Mouse (Mus musculus): ENCODE data around the gene Cmss1. TPM values are rescaled to one million over a fixed set of nuclear protein-coding genes. Genes with fewer than 3 reads are reported as not detected.

Gene Cmss1
- polyA plus RNA-seq, 1 experiment from 2014 or later: 45.2 TPM

DNA sequence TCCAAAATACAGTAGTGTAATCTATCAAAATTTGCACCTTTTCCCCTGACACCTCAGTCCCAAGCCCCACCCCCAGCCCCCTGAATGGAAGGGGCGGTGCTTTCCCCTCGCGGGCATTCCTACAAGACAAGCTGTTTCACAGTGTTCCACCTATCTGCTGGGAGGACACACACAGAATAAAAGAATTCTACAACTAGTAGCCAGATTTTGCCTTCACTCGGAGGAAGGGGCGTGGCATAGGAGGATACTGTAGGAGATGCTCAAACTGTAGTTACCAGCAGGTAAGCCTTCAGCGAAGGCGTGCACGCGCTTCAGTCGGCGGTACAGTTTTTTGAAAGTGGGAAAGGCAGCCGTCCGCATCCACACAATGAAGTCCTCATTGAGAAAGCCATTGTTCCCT is 336.9 kb downstream of the Cmss1 start:
- Histone ChIP-seq H3K4me3 (replicated peaks) (no peak overlapping the region), H3K9ac (no peak overlapping the region), H3K27ac (no peak overlapping the region), H3K4me2 (replicated peaks) (no peak overlapping the region), H3K36me3 (no peaks in the 10 kb centered on the region), H3K27me3 (replicated peaks) (no peaks in the 10 kb centered on the region), H3K9me3 (no peaks in the 10 kb centered on the region), H3K4me1 (replicated peaks) (0 out of 2 replicates have a peak, but pooled peaks cover 2% of the 10 kb centered on the region)
- WGBS: 94% methylated on average over 13 of the region's 13 CpGs
- ATAC-seq: no peak

DNA sequence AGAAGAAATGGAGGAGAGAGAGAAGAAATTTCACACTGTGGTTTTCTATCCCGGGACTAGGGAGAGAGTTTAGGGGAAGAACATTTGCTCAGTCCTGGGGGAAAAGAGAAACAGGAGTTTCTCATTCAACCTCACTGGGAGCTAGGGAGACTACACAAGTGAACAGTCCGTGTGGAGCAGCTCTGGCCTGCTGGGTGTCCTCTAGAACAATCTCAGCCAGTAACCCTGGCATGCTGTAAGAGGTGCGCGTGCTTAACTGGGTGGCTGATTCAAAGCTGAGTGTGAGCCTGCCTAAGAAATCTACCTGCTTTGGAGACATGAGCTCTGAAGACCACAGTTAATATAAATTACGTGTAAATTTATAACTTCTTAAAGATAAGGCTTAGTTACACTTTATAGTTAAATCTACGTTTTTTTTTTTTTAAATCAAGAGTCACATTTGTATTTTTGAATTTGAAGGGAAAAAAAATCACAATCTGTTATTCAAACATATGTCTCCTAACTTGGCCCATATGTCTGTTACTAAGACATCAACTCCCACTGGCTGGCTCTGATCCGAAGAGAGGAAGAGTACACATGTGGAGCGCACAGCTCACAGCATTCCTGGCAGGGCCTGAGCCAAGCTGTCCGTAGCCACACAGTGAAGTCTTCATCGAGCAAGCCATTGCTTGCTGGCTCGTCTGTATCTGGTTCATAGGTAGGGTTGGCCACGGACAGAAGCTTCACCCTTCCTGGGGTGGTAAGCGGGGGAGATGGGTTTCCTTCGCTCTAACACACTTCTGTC is 338.4 kb downstream of the Cmss1 start:
- no peak for ATAC-seq
- Histone ChIP-seq H3K4me2 (replicated peaks) (no peak overlapping the region), H3K36me3 (no peaks in the 10 kb centered on the region), H3K4me1 (replicated peaks) (0 out of 2 replicates have a peak, but pooled peaks cover 2% of the 10 kb centered on the region), H3K27ac (no peak overlapping the region), H3K9ac (no peak overlapping the region), H3K9me3 (no peaks in the 10 kb centered on the region), H3K4me3 (replicated peaks) (no peak overlapping the region), H3K27me3 (replicated peaks) (no peaks in the 10 kb centered on the region)
- WGBS: 82% methylated on average over 14 of the region's 14 CpGs

DNA sequence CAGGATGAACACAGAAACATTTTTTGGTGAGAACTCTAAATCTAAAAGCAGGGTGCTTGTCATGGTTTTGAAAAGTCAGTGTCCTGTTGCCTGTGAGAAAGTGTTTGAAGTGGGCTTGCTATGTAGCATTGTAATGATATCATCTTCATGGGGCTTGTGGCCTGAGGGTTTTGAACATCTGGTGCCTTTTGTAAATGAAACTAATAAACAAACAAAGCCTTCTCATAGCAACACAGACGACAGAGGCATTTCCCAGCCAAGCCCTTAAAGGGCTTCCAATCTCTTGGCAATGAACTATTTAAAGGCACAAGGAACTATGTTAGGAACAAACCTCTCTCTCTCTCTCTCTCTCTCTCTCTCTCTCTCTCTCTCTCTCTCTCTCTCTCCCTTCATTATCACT is 339.6 kb downstream of the Cmss1 start:
- Histone ChIP-seq H3K4me2 (replicated peaks) (no peak overlapping the region), H3K4me3 (replicated peaks) (no peak overlapping the region), H3K4me1 (replicated peaks) (0 out of 2 replicates have a peak, but pooled peaks cover 2% of the 10 kb centered on the region), H3K27ac (0 out of 2 replicates have a peak overlapping the region, but pooled peaks have one; percentile 32), H3K27me3 (replicated peaks) (no peaks in the 10 kb centered on the region), H3K36me3 (no peaks in the 10 kb centered on the region), H3K9ac (no peak overlapping the region), H3K9me3 (no peaks in the 10 kb centered on the region)
- WGBS: 13% methylated on average over 1 of the region's 1 CpGs
- peak; percentile 61 for ATAC-seq

DNA sequence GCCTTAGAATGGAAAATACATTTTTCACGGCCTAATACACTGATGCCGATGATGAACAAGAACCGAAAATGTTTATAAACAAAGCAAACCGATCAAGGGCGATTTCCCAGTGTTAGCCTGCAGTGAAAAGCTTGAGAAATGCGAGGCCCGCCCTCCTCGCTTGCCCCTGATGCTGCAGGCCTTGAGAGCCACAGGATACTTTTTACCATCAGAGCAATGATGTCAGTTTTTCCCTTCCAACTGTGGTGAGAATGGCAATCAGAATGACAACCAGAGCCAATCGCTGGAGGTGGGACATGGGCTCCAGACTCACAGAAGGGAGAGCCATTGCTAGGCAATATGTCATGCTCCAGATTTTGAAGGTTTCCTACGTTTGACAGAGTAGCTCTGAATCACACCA is 346.5 kb downstream of the Cmss1 start:
- WGBS: 83% methylated on average over 10 of the region's 10 CpGs
- no peaks in the 10 kb centered on the region for H3K36me3 ChIP-seq
- H3K4me1 ChIP-seq (replicated peaks): no peaks in the 10 kb centered on the region
- no peaks in the 10 kb centered on the region for H3K27me3 ChIP-seq (replicated peaks)
- no peak overlapping the region for H3K4me2 ChIP-seq (replicated peaks)
- no peak overlapping the region for H3K9ac ChIP-seq
- no peaks in the 10 kb centered on the region for H3K9me3 ChIP-seq
- ATAC-seq: no peak
- H3K27ac ChIP-seq: no peak overlapping the region
- H3K4me3 ChIP-seq (replicated peaks): no peak overlapping the region

DNA sequence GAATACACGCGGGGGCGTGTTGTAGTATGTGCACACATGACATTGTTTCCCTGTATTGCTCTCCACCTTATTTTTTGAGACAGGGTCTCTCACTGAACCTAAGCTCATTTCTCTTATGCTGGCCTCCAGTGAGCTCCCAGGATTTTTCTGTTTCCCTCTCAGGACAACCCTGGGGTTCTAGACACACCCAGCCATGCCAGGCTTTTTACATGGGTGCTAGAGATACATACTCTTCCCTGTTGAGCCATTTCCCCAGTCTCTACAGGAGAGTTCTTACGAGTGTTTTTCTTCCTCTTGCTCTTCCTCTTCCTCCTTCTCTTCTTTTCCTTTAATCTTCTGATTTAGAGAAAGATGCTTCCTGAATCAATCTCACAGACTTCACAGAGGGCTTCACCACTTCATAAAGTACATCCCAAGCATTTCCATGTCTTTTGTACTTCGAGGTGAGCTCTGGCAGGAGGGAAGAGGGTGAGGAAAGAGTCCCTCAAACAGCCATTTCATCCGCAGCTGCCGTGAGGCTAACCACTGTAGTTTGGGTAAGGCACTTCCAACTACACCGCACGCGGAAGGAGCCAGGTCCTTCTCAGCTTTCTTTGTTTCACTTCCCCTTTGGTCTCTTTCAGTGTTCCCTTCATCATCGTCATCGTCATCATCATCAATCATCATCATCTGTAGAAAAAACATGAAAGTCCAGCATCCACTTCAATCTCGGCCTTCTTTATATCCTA is 347.1 kb downstream of the Cmss1 start:
- no peak for ATAC-seq
- Histone ChIP-seq H3K27me3 (replicated peaks) (no peaks in the 10 kb centered on the region), H3K36me3 (no peaks in the 10 kb centered on the region), H3K4me3 (replicated peaks) (no peak overlapping the region), H3K4me1 (replicated peaks) (no peaks in the 10 kb centered on the region), H3K9me3 (no peaks in the 10 kb centered on the region), H3K27ac (no peak overlapping the region), H3K9ac (no peak overlapping the region), H3K4me2 (replicated peaks) (no peak overlapping the region)
- 82% methylated on average over 13 of the region's 13 CpGs for WGBS

Other genes with a start within 250 kb of the Cmss1 start
- gene Col8a1, start 147.9 kb upstream of the Cmss1 start, polyA plus RNA-seq (2015; fragmentation: Nextera tagmentation; extraction: Ambion mirVana): 3.9 and 4.8 TPM in 2 replicates